Mouse (Mus musculus) heart, embryonic 15.5 days (tissue): Measurements from ENCODE around the gene Slmap. TPM values are rescaled to one million over a fixed set of nuclear protein-coding genes. Genes with fewer than 3 reads are reported as not detected.
A peak's percentile ranks its signal among the peaks of the same experiment; 100 is the strongest.

Experiments
- ATAC-seq: fragments of 200-750 bp; cut with Nextera tagmentation; replicated peaks from 2 replicates; pipeline ENCODE4 v1.8.0; 2017; ENCODE audit warnings: low read depth, moderate TSS enrichment; ENCODE audit not compliant: insufficient number of reproducible peaks, insufficient read depth, low FRiP score
- H3K27ac ChIP-seq: fragments of 300-500 bp; sonication (generic); 2 replicates; pipeline ENCODE4 v1.5.1; 2015; ENCODE audit warnings: mild to moderate bottlenecking, inconsistent platforms
- H3K27me3 ChIP-seq: fragments of 300-500 bp; sonication (generic); 2 replicates; pipeline ENCODE4 v1.6.1; 2015; ENCODE audit warnings: inconsistent platforms
- H3K36me3 ChIP-seq: fragments of 300-500 bp; sonication (generic); 2 replicates; pipeline ENCODE4 v1.6.1; 2015; ENCODE audit warnings: mild to moderate bottlenecking, inconsistent platforms
- H3K4me1 ChIP-seq: fragments of 300-500 bp; sonication (generic); replicated peaks from 2 replicates; pipeline ENCODE4 v1.6.1; 2015; ENCODE audit warnings: inconsistent platforms
- H3K4me2 ChIP-seq: fragments of 300-500 bp; sonication (generic); 2 replicates; pipeline ENCODE4 v1.6.1; 2015; ENCODE audit warnings: inconsistent platforms, mild to moderate bottlenecking, moderate library complexity
- H3K4me3 ChIP-seq: fragments of 300-500 bp; sonication (generic); 2 replicates; pipeline ENCODE4 v1.5.1; 2015; ENCODE audit warnings: mild to moderate bottlenecking, inconsistent platforms
- H3K9ac ChIP-seq: fragments of 300-500 bp; sonication (generic); 2 replicates; pipeline ENCODE4 v1.6.1; 2015; ENCODE audit warnings: mild to moderate bottlenecking, inconsistent platforms
- H3K9me3 ChIP-seq: fragments of 300-500 bp; sonication (generic); replicated peaks from 2 replicates; pipeline ENCODE4 v1.6.1; 2016; ENCODE audit warnings: inconsistent platforms
- WGBS: fragments of 180-500 bp; shearing (Covaris S2); methylation state at CpG from one replicate; pipeline ENCODE4 v1.1.7; 2015; ENCODE audit warnings: mixed read lengths; 5-methylcytosine and 5-hydroxymethylcytosine counted together
- polyA plus RNA-seq: library from polyadenylated mRNA; unstranded; fragments of >200 nt; fragmentation: Nextera tagmentation; extraction: Ambion mirVana; gene quantifications from 2 replicates; pipeline ENCODE4 v1.2.1, GENCODE M21; 2015

Slmap gene
- polyA plus RNA-seq, 1 experiment from 2014 or later: 141 TPM

- Histone ChIP-seq H3K9me3 (no peaks in the 10 kb centered on the region), H3K9ac (no peak overlapping the region), H3K4me2 (no peak overlapping the region), H3K27ac (no peak overlapping the region), H3K36me3 (no peaks in the 10 kb centered on the region), H3K4me3 (no peak overlapping the region), H3K4me1 (peaks cover 13% of the 10 kb centered on the region), H3K27me3 (no peaks in the 10 kb centered on the region)
- ATAC-seq: no peak
- WGBS: 72% methylated on average over 4 of the region's 4 CpGs
These were observed 30.2 kb downstream of the Slmap start for GRCm38 (mm10) chr14:26504541-26504940.

DNA sequence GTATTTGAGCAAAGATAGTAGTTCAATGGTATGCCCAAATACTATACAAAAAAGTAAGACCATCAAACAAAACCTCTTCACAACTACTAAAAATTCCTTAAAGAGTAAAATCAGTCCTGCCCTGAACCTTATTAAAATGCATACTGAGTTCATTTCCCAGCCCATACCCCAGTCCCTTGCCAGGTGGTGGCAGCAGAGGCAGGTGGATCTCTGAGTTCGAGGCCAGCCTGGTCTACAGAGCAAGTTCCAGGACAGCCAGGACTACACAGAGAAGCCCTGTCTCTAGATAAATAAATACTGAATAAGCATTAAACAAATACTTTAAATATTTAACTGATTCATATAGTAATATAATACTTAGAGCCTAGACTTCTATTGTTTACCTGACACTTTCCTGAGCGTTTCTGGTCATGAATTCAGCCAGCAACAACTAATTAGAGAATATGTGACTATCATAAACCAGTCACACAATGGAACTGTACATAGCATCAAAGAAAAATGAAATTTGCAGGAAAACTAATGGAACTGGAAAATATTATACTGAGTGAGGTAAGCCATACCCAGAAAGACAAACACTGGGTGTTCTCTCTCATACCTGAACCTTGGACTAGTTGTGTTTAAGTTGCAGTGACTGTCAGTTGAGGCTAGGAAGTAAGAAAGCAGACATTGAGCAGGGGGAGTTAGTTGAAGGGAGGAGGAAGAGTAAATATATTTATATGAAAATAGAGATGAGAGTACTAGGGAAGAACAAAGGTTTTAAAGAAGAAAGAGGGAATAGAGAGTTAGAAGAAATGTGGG lies 34.4 kb downstream of the Slmap start:
- Histone ChIP-seq H3K4me2 (no peak overlapping the region), H3K9ac (no peak overlapping the region), H3K27me3 (no peaks in the 10 kb centered on the region), H3K27ac (no peak overlapping the region), H3K4me3 (no peak overlapping the region), H3K4me1 (peaks cover 4% of the 10 kb centered on the region), H3K9me3 (no peaks in the 10 kb centered on the region), H3K36me3 (no peaks in the 10 kb centered on the region)
- ATAC-seq: no peak
- WGBS: 90% methylated on average over 2 of the region's 2 CpGs

DNA sequence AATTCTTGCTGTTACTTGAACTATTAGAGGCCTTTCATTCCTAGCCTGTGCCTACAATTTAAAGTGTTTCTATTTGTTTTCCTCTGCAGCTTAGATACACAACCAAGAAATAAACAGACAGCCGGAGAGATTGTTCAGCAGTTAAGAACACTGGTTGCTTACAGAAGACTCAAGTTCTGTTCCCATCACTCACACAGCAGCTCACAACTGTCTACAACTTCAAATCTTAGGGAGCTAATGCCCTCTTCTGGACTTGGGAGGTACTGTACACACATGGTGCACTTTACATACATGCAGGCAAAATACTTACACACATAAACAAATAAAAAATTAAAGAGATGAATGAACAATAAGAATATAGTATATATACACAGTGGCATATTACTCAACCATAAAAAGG lies 39.7 kb downstream of the Slmap start:
- no peak overlapping the region for H3K27ac ChIP-seq
- 93% methylated on average over 1 of the region's 1 CpGs for WGBS
- H3K4me2 ChIP-seq: no peak overlapping the region
- H3K36me3 ChIP-seq: no peaks in the 10 kb centered on the region
- no peaks in the 10 kb centered on the region for H3K9me3 ChIP-seq
- no peak overlapping the region for H3K4me3 ChIP-seq
- H3K4me1 ChIP-seq: peaks cover 2% of the 10 kb centered on the region; the same call in 1 of the 2 replicates
- H3K9ac ChIP-seq: no peak overlapping the region
- no peak for ATAC-seq
- no peaks in the 10 kb centered on the region for H3K27me3 ChIP-seq

DNA sequence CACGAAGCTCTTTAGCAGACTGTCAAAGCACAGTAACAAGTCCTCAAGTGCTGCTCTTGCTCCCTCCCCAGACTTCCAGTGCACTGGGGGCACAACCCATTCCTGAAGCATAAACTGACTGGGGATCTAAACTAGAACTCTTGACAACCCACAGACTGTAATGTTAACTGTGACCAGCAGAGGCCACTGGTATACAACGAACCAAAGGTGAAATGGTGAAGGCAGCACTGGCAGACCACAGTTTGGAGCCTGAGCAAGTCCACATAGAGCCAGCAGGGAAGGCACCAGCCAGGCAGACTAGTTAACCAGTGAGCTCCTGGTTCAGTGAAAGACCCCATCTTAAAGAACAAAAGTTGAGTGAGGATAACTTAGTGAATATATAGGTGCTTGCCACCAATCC lies 43.6 kb downstream of the Slmap start:
- Histone ChIP-seq H3K9ac (no peak overlapping the region), H3K27me3 (no peaks in the 10 kb centered on the region), H3K9me3 (no peaks in the 10 kb centered on the region), H3K4me2 (no peak overlapping the region), H3K27ac (no peak overlapping the region), H3K4me1 (peaks cover 2% of the 10 kb centered on the region; the same call in 1 of the 2 replicates), H3K36me3 (no peaks in the 10 kb centered on the region), H3K4me3 (no peak overlapping the region)
- 20% methylated on average over 2 of the region's 2 CpGs for WGBS
- ATAC-seq: 0 out of 2 replicates have a peak, but pooled peaks have one; percentile 22

DNA sequence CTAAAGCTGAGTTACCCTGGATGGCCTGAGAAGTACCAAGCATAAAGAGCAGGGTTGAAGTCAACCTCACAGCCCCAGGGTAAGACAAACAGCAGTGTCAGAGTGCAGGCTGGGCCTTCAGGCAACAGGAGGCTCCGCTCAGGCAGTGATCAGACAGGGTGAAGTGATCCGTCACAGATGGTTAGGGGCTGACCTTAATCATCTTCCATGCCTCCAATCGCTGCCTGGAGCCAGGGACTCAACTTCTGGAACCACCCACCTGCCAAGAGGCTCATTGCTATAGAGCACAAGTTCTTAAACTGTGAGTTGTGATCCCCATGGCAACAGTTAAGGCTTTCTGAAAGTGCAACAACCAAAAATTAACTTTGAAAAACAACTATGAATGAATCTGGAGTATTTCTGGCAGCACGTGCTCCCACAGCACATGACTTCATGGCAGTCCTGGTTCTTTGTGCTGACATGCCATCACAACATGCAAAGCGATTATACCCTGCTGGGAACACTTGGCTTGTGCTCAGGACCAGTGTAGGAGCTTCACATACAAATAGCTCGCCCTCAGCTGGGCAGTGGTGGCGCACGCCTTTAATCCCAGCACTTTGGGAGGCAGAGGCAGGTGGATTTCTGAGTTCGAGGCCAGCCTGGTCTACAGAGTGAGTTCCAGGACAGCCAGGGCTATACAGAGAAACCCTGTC lies 46.3 kb downstream of the Slmap start:
- whole genome bisulfite sequencing: 62% methylated on average over 9 of the region's 9 CpGs
- Histone ChIP-seq H3K4me1 (no peaks in the 10 kb centered on the region), H3K9me3 (no peaks in the 10 kb centered on the region), H3K27ac (no peak overlapping the region), H3K9ac (no peak overlapping the region), H3K4me3 (no peak overlapping the region), H3K36me3 (no peaks in the 10 kb centered on the region), H3K4me2 (no peak overlapping the region), H3K27me3 (no peaks in the 10 kb centered on the region)
- ATAC-seq: no peak

- no peaks in the 10 kb centered on the region for H3K27me3 ChIP-seq
- no peak overlapping the region for H3K4me3 ChIP-seq
- H3K9ac ChIP-seq: no peak overlapping the region
- H3K4me2 ChIP-seq: no peak overlapping the region
- no peaks in the 10 kb centered on the region for H3K36me3 ChIP-seq
- WGBS: 45% methylated on average over 8 of the region's 8 CpGs
- ATAC-seq: no peak
- no peak overlapping the region for H3K27ac ChIP-seq
- no peaks in the 10 kb centered on the region for H3K9me3 ChIP-seq
- H3K4me1 ChIP-seq: no peaks in the 10 kb centered on the region
These were observed 48.1 kb downstream of the Slmap start for GRCm38 (mm10) chr14:26486416-26487198.

GRCm38 (mm10) chr14:26481457-26481856 lies 53.3 kb downstream of the Slmap start:
- 72% methylated on average over 1 of the region's 1 CpGs for WGBS
- Histone ChIP-seq H3K4me3 (no peak overlapping the region), H3K4me2 (no peak overlapping the region), H3K27me3 (no peaks in the 10 kb centered on the region), H3K36me3 (no peaks in the 10 kb centered on the region), H3K27ac (no peak overlapping the region), H3K9me3 (no peaks in the 10 kb centered on the region), H3K9ac (no peak overlapping the region), H3K4me1 (no peaks in the 10 kb centered on the region)
- ATAC-seq: no peak

GRCm38 (mm10) chr14:26477738-26478137 lies 57.0 kb downstream of the Slmap start:
- no peak overlapping the region for H3K4me3 ChIP-seq
- 91% methylated on average over 5 of the region's 5 CpGs for WGBS
- no peak for ATAC-seq
- H3K4me2 ChIP-seq: no peak overlapping the region
- H3K9me3 ChIP-seq: no peaks in the 10 kb centered on the region
- H3K27me3 ChIP-seq: no peaks in the 10 kb centered on the region
- no peaks in the 10 kb centered on the region for H3K4me1 ChIP-seq
- no peaks in the 10 kb centered on the region for H3K36me3 ChIP-seq
- H3K27ac ChIP-seq: no peak overlapping the region
- no peak overlapping the region for H3K9ac ChIP-seq

- no peaks in the 10 kb centered on the region for H3K36me3 ChIP-seq
- no peak overlapping the region for H3K27ac ChIP-seq
- ATAC-seq: no peak
- no peak overlapping the region for H3K9ac ChIP-seq
- no peaks in the 10 kb centered on the region for H3K9me3 ChIP-seq
- H3K4me3 ChIP-seq: no peak overlapping the region
- no peaks in the 10 kb centered on the region for H3K27me3 ChIP-seq
- H3K4me2 ChIP-seq: no peak overlapping the region
- 83% methylated on average over 2 of the region's 2 CpGs for WGBS
- no peaks in the 10 kb centered on the region for H3K4me1 ChIP-seq
These were observed 58.3 kb downstream of the Slmap start for GRCm38 (mm10) chr14:26476391-26476790.

- Histone ChIP-seq H3K4me1 (peaks cover 5% of the 10 kb centered on the region; the same call in 1 of the 2 replicates), H3K4me3 (no peak overlapping the region), H3K4me2 (no peak overlapping the region), H3K36me3 (peaks cover 6% of the 10 kb centered on the region), H3K27ac (no peak overlapping the region), H3K27me3 (no peaks in the 10 kb centered on the region), H3K9me3 (no peaks in the 10 kb centered on the region), H3K9ac (no peak overlapping the region)
- ATAC-seq: no peak
- WGBS: 90% methylated on average over 4 of the region's 4 CpGs
These were observed 66.8 kb downstream of the Slmap start for GRCm38 (mm10) chr14:26467974-26468373.

DNA sequence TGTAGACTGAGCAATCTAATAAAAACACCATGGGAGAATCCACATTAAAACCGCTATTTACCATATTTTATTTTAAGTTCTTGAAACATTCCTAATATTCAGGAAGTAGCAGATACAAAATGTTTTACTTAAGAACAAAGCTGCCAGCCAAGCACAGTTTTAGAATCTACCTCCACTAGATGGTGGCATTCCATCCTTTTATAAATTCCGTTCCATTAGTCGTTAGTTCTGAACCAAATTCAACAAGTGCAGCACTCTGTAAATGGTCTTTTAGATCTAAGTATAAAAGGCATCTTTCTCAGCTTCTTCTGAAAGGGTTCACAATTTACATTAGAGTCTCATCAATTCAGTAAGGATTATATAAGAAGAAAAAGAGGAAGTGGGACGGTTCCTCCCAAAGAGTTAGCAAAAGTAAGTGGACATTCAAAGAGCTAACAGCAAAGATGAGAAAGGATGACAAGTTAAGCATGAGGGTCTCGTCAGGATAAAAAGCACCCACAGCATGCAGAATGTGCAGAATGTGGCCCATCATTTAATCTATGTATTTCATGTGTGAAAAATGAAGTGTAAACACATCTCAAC lies 68.1 kb downstream of the Slmap start:
- no peak for ATAC-seq
- 78% methylated on average over 5 of the region's 5 CpGs for WGBS

More for the DNA sequence above, 68.1 kb downstream of the Slmap start:
- Histone ChIP-seq H3K9ac (no peak overlapping the region), H3K4me1 (peaks cover 5% of the 10 kb centered on the region; the same call in 1 of the 2 replicates), H3K36me3 (peaks cover 13% of the 10 kb centered on the region), H3K9me3 (no peaks in the 10 kb centered on the region), H3K27me3 (no peaks in the 10 kb centered on the region), H3K4me2 (no peak overlapping the region), H3K4me3 (no peak overlapping the region), H3K27ac (no peak overlapping the region)
